Mouse (Mus musculus) testis, adult 2 months (tissue): ENCODE results near the gene Mkrn2os.

Source experiments
- CTCF ChIP-seq: fragments of 200-500 bp; IDR thresholded peaks from 2 replicates; pipeline ENCODE4 v1.5.1; 2012; ENCODE audit warnings: low read depth, mild to moderate bottlenecking, inconsistent platforms, low read length, moderate library complexity; ENCODE audit not compliant: control insufficient read depth, insufficient read depth, insufficient replicate concordance
- POLR2A ChIP-seq: fragments of 200-500 bp; IDR thresholded peaks from 2 replicates; pipeline ENCODE4 v1.6.1; 2012; ENCODE audit warnings: low read depth, mild to moderate bottlenecking, inconsistent platforms, low read length, moderate library complexity; ENCODE audit not compliant: control insufficient read depth

DNA sequence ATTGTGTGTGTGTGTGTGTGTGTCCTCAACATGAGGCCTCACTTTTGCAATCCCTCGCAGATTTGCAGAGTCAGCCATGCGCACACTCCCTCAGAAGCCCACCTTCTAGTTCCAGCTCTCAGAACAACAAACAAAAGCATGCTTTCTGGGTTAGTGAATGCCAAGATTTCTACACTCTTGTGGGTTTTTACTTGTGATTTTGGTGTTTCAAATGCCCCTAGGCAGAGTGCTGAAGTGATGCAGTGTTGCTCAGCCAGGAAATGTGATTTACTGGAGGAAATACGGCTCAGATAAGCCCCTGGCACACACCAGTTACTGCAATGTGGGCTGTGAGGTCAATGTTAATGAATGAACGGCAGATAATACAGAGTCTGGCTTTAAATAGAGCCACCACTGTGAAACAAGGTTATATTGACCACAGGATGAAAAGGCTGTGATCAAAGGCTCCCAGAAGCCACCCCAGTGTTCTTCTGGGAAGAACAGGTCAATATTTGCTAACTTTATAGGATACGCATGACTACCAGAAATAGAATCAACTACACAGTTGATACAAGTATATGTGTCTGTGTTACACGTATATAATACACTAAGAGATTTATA, 50.6 kb downstream of the Mkrn2os start:
- TF ChIP-seq POLR2A (no peak), CTCF (no peak)
